Mouse (Mus musculus) cerebellum, postnatal 25 days (tissue): ENCODE measurements around the gene Fuca1.

Source experiments
- DNase-seq, 2 experiments: peaks; one replicate each; pipeline ENCODE4 v3.0.0; 2021; ENCODE audit warnings: mixed read lengths in 2 of 2

The Fuca1 gene

GRCm38 (mm10) chr4:135985193-135985592 is 64.7 kb downstream of the Fuca1 start:
- no peak for DNase-seq

GRCm38 (mm10) chr4:135985769-135986168 is 65.2 kb downstream of the Fuca1 start:
- DNase-seq = no peak

- DNase-seq = no peak
These were observed 65.9 kb downstream of the Fuca1 start for GRCm38 (mm10) chr4:135986301-135986942.

GRCm38 (mm10) chr4:135986943-135987710 is 66.6 kb downstream of the Fuca1 start, which contains the start of gene Pithd1:
Gene Pithd1, minus strand, starts transcription at chr4:135987264.
- DNase-seq = peak; percentile 96

- DNase-seq = peak; percentile 22 to 35
These were observed 67.2 kb downstream of the Fuca1 start for GRCm38 (mm10) chr4:135987714-135988113.
